Mouse (Mus musculus): Measurements from ENCODE around the gene Gata2.
"Not testable (repeated sequence)": the region's sequence is repeated elsewhere in the genome, so short reads cannot be mapped to it uniquely, and the experiment has no call there.

Gata2 gene

DNA sequence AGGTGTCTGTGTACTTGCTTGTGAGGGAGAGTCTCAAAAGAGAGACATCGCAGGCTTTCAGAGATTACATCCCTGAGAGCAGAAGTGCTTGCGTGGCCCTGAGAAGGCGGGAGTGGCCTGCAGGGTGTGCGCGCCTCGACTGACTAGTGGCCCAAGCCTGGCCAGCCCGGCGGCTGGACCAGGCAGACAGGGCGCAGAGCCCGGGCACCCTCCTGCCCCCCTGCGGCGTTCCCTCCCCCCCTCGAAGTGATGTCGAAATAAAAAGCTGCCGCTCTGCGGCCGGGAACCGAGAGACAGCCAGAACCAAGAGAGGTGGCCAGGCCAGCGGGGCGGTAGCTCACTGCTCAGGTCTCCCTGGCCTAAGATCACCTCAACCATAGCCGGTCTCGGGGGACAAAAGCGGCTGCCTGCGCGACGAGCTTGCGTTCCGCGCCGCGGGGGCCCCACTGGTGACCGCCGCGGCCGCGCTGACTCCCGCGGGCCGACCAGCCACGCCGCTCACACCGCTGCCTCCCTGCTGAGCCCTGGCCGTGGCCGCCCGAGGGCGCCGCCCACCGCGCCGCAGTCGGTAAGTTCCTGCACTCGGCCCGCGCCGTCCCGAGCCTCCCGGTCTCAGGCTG is at the start of gene Gata2:
Gata2 (plus strand) TSS at position 459 of the 620 bp plus-strand sequence.
- DNase-seq, result peak; percentile 37

DNA sequence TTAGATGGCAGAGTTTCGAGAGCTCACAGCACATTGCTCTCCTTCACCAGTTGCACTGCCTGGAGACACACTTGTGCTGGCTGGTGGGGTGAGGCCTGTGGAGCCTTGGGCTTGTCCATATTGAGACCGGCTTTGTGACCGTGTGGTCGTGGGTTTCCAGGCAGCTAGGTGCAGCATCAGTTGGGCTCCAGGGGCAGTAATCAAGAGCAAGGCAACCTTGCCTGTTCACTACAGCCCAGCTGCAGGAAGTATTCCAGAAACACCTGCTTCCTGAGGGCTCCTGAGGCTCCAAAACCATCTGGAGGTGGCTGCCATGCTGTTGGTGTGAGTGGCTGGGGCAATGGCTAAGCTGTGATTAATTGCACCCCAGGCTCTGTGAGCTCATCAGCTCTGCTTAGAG is 47.9 kb upstream of the Gata2 start:
- DNase-seq, result no peak

DNA sequence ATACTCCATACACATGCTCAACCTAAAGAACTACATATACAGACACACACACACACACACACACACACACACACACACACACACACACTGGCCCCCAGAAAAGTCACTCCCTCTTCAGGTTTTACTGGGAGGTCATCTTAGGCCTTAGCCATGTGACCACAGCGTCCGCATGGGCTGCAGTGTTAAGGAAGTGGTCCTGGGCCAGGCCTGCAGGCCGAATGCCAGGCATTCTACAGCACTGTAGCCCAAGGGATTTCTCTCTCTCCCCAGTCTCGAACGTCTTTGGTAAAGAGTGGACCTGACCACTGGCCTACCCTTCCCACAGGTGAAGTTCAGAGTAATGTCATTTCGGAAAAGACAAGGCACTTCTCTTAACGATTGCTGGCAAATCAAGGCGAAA is 47.1 kb upstream of the Gata2 start:
- DNase-seq, result peak; percentile 53

DNA sequence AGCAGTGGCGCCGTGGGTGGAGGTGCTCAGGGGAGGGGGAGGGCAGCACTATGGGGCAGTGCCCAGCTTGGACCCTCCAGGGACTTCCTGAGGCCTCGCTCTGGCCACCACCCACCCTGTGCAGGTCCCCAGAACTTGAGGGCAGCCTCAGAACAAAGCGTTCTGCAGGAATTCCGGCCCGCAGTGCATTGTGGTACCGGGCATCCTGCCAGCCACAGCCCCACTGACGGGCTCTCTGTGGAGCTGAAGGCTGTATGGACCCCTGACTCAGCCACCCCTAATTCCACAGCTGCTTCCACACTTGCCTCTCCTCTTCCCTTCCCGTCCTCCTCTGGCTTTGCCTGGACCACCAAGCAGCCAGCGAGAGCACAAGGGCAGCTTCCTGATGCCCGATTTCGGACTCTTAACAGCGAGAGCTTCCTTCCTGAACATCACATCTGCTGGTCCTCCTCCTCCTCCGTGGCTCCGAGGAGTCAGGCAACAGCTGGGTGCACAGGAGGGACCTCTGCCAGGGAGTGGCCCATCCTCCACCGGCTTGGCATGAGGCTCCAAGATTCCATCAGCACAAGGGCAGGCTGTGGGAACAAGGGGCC is 46.2 kb upstream of the Gata2 start:
- peak; percentile 84 for DNase-seq

DNA sequence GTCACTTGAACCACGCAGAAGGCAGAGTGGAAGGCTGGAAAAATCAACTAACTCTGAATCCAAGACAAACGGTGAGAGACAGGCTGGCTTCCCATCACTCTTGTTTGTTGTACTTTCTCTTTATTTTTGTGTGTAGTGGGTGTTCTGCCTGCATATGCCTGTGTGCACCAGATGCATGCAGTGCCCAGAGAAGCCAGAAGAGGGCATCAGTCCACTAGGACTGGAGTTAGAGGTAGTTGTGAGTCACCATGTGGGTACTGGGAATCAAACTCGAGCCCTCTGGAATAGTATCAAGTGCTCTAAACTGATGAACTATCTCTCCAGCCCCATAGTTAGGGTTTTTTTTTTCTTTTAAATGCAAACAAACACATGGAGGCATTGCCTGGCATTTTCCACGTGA is 42.4 kb upstream of the Gata2 start:
- no peak for DNase-seq

DNA sequence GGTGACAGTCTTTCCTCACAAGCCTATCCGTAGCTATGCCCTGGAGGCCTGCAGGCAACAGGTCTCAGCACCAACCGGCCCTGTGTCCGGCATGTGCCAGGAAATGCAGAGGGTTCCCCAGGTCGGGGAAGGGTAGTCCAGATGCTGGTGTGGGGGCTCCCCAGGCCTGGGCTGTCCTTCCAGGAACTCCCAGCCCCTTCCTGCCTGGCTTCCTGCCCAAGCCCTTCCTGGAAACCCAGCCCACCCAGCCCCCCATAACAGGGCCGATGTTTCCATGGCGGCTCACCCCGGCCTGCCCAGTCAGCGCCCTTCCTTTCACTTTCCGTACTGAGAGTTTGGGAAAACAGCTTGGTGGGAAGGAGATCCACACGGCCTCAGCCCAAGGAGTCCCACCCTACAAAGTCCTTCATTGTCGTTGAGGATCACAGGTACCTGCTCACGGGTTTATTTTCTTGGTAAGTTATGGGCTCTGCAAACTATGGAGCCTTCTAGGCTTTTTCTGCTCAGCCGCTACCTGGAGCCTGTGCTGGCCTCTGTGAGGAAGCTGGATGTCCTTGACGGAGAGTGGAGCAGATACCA is 41.5 kb upstream of the Gata2 start:
- peak; percentile 85 for DNase-seq

DNA sequence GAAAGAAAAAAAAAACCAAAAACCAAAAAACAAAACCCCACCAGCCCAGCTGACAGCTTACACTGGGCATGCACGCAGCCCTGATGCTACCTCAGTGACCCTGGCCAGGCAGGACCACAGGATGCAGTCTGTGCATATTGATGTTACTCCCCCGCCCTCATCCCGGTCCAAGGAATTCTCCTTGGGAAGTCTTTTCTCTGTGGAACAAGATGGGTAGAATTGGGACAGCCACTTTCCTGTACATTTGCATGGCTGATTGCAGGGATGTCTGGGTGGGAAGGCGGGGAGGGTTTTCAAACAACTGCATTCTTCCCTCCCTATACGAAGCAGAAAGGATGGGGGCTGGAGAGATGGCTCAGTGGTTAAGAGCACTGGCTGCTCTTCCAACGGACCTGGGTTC is 40.7 kb upstream of the Gata2 start:
- peak; percentile 27 for DNase-seq

DNA sequence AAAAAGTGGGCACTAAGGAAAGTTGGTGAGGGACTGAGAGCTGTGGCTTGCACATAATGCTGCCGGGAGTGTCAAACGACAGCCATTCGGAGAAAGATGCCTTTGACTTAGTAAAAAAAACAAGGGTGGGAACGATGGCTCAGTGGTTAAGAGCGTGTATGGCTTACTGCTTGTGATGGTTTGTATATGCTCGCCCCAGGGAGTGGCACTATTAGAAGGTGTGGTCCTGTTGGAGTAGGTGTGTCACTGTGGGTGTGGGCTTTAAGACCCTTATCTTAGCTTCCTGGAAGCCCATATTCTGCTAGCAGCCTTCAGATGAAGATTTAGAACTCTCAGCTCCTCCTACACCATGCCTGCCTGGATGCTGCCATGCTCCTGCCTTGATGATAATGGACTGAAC is 38.1 kb upstream of the Gata2 start:
- DNase-seq, result not testable (repeated sequence)

DNA sequence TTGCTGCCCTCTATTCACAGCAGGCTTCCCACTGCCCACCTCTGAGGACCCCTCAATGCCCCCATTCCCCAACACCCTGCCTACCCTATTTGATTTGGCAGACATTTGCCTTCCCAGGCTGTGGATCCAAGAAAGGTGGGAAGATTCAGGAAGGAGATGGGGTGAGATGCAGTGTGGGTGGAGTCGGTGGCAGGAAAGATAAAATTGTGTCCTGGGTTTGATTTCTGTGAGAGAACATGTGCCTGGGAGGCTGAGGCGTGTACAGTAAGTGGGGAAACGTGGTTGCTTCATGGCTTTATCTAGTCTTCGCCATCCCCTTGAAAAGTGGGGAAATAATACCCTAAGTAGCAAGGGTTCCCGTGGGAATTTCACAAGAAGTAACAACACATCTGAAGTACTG is 34.9 kb upstream of the Gata2 start:
- DNase-seq, result no peak

DNA sequence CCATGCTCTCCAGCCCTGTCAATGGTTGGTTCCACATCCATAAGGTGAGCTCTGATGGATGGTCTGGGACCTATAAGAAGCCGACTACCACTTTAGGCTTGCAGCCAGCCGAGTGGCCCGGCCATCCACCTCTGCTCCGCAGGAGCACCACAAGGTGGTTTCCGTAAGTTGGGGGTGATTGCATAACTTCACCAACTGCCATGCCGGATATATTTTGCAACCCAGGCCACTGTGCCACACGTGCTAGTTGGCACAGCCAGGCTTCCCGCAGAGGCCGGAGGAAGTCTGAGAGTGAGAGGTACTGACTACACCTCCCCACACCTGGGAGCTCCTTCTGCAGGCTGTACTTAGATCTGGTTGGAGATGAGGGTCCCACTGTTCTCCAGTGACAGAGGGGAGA is 27.6 kb upstream of the Gata2 start:
- DNase-seq, result no peak

DNA sequence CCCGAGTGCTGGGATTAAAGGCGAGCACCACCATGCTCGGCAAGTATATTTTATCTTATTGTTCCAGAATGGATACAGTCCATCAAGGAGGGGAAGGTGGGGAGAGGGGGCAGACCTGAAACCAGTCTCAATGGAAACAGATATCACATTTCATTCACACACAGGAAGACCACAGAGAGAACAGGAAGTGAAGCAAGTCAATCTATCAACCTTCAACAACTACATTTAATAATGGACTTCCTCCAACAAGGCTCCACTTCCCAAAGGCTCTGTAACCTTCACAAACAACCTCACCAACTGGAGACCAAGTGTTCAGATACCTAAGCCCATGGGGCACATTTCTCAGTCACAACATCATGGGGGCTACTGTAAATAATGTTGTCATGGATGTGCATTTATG is 19.5 kb upstream of the Gata2 start:
- no peak for DNase-seq

DNA sequence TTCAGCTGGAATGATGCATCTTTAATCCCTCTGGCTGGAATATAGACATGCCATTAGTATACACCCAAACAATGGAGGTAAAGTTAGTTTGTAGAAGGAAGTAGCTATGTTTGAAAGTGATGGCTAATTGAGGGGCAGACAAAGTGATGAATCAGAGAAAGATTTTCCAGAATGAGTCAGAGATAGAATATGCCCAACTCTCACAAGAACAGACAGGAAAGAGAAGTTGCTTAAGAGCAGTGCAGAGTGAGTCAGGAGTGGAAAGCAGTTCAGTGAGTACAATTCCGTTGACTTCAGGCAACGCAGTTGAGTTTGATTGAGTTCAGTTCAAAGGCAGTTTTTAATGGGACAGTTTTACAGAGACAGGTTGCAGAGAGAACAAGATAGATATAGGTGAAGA is 19.0 kb upstream of the Gata2 start:
- DNase-seq, result no peak

DNA sequence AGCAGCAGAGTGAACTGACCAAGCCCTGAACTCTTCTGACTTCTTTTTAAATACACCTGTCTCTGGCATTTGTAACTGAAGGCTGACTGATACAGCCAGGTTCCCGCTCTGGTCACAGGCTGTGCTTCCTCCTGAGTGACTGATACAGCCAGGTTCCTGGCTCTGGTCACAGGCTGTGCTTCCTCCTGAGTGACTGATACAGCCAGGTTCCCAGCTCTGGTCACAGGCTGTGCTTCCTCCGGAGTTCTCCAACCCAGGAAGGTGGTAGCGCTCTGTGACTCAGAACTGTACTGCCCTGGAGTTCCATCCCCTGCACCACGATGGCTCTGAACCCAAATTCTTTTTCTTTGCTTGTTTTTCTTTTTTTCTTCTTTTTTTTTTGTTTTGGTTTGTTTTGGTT is 9.0 kb upstream of the Gata2 start:
- no peak for DNase-seq

DNA sequence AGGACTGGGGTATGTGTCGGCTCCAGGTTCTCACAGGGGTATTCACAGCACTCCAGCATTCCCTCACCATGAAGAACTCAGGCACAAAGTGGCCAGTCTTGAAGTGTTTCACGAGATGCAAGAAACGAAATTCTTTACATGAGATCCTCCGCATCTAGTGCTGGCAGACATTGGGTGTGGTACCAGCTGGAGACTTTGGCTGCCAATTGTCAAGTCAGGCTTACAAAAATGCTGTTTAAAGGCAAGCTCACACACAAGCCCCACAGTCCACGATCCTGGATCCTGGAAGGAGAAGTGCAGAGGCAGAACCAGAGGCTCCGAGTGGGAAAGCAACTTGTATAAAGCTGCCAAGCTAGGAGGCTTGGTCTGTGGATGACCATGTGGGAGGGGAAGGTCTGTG is 5.5 kb upstream of the Gata2 start:
- DNase-seq, result no peak

DNA sequence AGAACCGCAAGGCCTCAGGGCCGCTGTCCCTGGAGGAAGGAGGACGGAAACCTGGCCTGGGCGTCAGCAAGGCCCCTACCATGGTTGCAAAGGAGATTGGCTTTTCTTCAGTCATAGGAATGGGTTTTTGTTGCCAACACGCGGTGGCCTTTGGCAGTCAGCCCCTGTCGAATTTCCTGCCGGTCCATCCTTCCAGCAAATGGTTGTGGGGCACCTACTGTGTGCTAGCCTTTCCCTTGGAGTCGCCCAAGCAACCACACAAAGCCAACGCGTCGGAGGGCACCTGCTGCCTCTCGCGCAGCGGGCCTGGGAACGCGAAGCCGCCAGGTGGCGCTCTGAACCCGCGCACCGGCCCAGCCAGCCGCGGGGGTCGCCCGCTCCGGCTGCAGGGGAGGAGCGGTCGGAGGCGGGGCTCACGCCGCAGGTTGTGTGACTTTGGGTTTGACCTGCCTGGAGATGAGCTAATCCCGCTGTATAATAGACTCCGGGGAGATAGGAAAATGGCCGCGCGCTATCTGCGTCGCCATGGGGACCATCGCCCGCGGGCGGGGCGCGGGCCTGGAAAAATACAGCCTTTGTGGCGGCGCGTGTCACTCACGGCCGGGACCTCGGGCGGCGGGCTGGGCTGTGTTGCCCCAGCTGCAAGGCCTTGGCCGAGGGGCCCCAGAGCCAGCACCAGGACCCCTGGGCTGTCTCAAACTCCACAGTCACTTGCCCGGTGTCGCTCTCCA is 4.2 kb upstream of the Gata2 start:
- peak; percentile 81 for DNase-seq

DNA sequence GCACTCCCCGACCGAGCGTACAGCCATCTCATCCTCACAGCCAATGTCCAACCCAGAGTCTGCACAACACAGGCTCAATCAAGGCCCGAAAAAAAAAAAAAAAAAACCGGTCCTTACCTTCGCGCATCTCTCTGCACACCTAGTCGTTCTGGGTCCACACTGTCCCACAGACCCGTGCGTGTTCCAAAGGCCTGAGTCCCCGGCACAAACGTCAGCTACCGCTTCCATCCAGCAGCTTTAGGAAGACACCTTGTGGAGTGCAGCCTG is 3.7 kb upstream of the Gata2 start:
- no peak for DNase-seq

DNA sequence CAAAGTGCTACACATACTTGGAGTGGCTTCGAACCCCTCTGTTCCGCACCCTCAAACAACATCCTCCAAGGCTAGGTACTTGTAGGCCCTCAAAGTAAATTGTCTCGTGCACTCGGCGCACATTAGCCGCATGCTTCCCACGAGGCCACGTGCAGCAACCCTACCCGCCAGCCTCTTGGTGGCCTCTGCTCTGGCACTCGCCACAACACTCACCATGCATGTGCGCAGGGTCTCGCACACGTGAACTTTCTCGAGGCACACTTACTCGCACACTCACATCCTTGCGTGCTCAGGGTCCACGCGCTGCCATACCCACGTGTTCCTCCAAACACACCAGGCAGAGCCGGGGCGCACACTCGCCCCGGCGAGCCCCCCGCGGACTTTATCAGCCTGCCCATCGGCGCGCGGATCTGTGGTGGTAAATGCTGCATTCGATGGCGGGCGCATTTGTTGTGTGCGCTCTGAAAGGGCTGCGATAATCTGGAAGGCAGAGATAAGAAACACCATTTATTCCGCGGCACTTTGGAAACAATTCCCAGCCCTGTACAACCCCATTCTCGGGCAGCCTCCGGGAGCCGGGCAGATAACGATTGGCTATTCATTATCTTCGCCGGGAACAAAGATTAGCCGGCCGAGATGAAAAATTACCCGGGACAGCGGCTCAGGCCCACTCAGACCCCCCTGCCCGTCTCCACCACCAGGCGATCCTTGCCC is 3.2 kb upstream of the Gata2 start:
- peak; percentile 52 for DNase-seq

DNA sequence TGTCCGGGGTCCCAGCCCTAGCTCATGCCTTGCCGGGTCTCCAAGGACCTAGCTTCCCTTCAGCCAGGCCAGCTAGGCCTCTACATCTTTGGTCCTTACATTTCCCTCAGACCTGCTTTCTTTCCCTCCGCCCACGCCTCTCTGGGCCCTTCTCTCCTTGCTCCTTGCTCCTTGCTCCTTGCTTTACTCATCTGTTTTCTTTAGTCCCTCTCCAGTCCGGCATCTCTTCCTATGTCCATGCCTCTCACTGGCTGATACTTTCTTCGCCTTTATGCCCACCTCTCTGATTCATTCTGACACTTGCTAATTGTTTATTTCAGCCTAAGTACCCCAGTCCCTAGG is 2.7 kb upstream of the Gata2 start:
- no peak for DNase-seq

DNA sequence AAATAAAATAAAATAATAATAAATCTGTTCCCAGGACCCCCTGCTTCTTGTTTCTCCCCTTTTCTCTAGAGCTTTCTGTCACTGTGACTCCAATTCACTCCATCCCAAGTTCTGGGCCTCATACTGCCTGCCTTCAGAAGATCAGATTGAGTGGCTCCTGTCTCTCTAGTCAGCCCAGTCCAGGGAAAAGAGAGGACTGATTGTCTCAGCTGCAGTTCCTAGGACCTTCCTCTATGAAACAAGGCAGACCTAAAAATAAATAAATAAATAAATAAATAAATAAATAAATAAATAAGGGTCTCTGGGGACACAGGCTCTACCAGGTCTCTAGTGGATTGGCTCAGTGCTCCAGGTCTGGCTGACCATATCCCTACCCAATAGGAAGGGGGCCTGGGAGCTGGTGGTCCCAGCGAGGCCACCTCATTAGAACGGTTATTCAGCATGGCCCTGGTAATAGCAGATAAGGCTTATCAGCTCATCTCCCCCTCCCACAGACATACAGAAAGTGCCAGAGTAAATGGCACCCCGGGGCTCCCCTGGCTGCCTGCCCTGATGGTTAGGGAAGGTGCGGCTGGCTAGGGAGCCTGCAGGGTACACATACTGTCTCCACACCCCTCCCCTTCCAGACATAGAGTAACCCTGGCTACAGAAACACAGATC is 2.1 kb upstream of the Gata2 start:
- DNase-seq, result no peak

DNA sequence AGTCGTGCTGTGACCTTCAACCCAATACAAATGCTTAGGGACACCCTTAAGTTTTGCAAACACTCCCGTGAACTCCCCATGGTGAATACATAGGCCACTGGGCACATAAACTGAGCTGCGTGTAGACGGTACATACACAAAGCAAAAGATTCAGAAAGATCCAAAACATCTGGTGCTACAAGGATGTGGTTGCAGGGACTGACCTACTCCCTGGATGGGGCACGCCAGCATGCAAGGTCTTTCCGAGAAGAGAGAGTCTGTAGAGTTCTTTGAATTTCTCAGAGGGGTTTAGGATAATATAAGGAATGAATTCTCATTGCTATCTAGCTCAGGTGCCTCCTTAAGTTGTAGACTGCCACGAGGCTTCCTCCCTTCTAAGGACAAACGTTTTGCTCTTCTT is 935 bp upstream of the Gata2 start:
- DNase-seq, result no peak

DNA sequence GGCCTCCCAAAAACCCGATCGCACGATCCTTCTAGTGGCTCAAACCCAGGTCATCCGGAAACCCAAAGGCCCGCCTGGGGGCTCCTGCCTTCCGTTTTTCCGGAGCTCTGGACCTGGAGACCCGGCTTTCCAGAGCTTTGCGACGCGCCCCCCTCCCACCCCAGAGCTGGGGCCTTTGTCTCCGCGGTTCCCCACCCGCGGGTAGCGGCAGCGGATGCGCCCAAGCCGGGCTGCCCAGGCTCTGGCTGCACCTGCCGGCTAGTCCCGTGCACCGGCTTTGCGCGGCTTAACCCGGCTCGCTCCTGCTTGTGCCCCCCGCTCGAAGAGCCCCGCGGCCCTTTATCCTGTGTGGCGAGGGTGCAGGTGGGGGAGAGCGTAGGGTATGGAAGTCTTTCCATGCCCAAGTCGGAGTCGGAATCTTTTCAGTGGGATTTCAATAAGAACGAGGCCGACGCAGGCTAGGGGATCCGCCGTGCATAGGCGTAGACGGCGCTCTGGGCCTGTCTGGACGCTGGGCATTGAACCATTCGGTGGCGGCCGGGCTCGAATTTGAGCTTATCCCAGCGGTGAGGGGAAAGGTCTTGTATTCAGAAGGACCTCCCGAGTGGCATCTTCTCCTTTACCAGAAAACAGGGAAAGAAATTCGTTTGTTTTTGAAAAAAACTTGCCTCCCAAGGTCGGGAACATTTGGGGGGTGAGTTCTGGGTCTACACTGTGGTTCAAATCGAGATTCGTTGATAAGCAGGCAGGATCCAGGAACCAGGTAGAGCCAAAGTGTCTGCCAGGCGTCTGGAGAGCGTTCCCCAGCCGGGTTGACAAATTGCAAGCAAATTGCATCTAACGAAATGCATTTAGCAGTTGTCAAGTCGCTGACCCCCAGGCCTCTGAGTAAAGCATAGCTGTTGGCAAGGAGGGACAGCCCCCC is 624 bp downstream of the Gata2 start:
- peak; percentile 10 for DNase-seq

DNA sequence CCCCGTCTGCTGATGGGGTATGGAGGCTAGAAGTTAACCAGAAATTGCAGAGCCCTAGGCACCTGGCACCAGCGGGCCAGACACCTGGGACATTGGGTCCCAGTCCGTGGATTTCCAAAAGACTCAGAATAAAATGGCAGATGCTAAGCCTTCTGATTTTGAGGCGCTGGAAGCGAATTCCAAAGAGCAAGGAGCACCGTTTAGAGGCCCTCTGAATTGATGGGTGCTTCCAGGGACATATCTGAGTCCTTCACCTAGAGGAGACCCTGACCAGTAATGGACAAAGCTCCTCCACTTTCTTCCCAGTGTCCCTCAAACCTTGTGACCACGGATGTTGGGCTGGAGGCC is 1.3 kb downstream of the Gata2 start:
- DNase-seq, result no peak

Measured in lung, postnatal 14 days (tissue).